Mouse (Mus musculus): ENCODE results near the gene Stn1. TPM values are rescaled to one million over a fixed set of nuclear protein-coding genes. Genes with fewer than 3 reads are reported as not detected.

The Stn1 gene
- polyA plus RNA-seq, 2 experiments = 6.4 to 8.1 TPM

DNA sequence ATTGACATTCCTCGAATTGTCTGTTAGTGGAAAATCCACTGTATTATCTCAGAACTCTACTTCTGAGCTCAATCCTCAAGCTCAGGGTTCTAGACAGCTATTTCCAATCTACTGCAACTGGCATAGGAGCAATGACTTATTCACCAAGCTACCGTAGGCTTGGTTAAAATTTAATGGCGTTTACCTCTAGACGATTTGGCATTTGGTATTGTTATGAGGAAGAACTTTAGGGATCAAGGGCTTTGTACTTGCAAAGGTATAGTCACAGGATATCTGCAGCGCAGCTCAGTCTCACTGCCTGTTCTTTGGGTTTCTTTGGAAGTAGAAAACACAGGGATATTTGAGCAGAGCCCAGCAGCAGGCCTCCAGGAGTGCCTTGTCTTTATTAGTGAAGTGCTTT, 21.8 kb upstream of the Stn1 start:
- 76% methylated on average over 5 of the region's 5 CpGs for WGBS (ENCODE audit: insufficient replicate concordance)
- Histone ChIP-seq H3K9ac (replicated peaks) (no peak overlapping the region), H3K27ac (no peak overlapping the region), H3K36me3 (replicated peaks; ENCODE audit: control insufficient read depth, insufficient read depth, low read depth) (no peaks in the 10 kb centered on the region), H3K4me1 (replicated peaks; ENCODE audit: control insufficient read depth in 2 of 2, insufficient read depth in 2 of 2, low read length in 1 of 2) (peaks cover 9 to 12% of the 10 kb centered on the region in 2 experiments), H3K4me3 (ENCODE audit: insufficient read depth in 1 of 2, low read depth in 2 of 2, low read length in 2 of 2) (no peak overlapping the region), H3K27me3 (ENCODE audit: control insufficient read depth, insufficient read depth, low read length) (no peaks in the 10 kb centered on the region), H3K4me2 (ENCODE audit: low read depth) (no peak overlapping the region), H3K9me3 (ENCODE audit: control insufficient read depth, low read length) (no peaks in the 10 kb centered on the region)
- ATAC-seq (ENCODE audit: insufficient read depth) (no peak), DNase-seq (ENCODE audit: low read depth in 3 of 3, low spot score in 3 of 3) (no peak)
- no peak for TF ChIP-seq CTCF (IDR thresholded peaks at IDR 0.05; ENCODE audit: low read depth)
- no peak for TF ChIP-seq EP300 (IDR thresholded peaks at IDR 0.05; ENCODE audit: low read depth)

DNA sequence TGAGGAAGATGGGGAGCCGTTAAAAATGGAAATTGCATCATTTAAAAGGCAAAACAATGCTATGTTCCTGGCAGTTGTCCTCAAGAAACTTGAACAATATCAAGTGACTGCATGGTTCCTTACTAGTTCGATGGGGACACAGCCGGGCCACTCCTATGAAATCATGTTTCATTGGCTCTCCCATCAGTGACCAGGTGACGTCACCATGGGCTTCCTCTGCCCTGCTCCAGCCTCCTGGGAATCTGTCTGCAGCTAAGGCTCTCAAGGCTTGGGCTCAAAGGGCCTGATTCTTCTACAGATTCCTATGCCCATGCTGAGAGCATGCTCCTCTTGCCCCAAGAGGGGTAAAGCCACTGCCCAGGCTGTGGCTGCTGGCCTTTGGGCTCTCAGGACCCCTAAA, 12.3 kb upstream of the Stn1 start:
- H3K27ac ChIP-seq = no peak overlapping the region
- H3K9ac ChIP-seq (replicated peaks) = no peak overlapping the region
- H3K4me3 ChIP-seq (ENCODE audit: insufficient read depth in 1 of 2, low read depth in 2 of 2, low read length in 2 of 2) = no peak overlapping the region
- H3K4me1 ChIP-seq (replicated peaks; ENCODE audit: control insufficient read depth in 2 of 2, insufficient read depth in 2 of 2, low read length in 1 of 2) = no peaks in the 10 kb centered on the region; a peak in 2 of 4 replicates
- H3K36me3 ChIP-seq (replicated peaks; ENCODE audit: control insufficient read depth, insufficient read depth, low read depth) = no peaks in the 10 kb centered on the region
- DNase-seq (ENCODE audit: low read depth in 3 of 3, low spot score in 3 of 3) (no peak), ATAC-seq (ENCODE audit: insufficient read depth) (no peak)
- TF ChIP-seq EP300 (IDR thresholded peaks at IDR 0.05; ENCODE audit: low read depth) (no peak), CTCF (IDR thresholded peaks at IDR 0.05; ENCODE audit: low read depth) (no peak)
- no peak overlapping the region for H3K4me2 ChIP-seq (ENCODE audit: low read depth)
- H3K27me3 ChIP-seq (ENCODE audit: control insufficient read depth, insufficient read depth, low read length) = no peaks in the 10 kb centered on the region
- no peaks in the 10 kb centered on the region for H3K9me3 ChIP-seq (ENCODE audit: control insufficient read depth, low read length)
- WGBS (ENCODE audit: insufficient replicate concordance) = 66% methylated on average over 4 of the region's 4 CpGs

DNA sequence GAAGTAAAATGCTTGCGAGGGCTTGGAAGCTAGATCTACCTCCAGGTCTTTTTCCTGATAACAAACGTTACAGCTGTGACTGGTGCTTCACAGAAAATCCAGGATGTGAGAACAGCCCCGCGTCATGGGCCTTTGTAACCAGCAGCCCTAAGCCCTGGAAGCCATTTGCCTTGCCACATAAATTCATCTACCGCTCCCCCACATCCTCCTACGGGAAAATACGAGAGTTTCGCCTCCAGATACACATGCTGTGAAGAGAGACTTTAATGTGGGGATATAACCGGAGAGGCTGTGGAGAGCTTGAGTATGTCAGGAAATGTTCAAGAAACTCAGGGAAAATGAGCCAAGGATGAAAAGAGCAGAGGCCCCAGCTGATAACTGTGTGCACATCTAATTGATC, 11.9 kb upstream of the Stn1 start:
- Histone ChIP-seq H3K4me2 (ENCODE audit: low read depth) (no peak overlapping the region), H3K9me3 (ENCODE audit: control insufficient read depth, low read length) (no peaks in the 10 kb centered on the region), H3K36me3 (replicated peaks; ENCODE audit: control insufficient read depth, insufficient read depth, low read depth) (no peaks in the 10 kb centered on the region), H3K27me3 (ENCODE audit: control insufficient read depth, insufficient read depth, low read length) (no peaks in the 10 kb centered on the region), H3K9ac (replicated peaks) (no peak overlapping the region), H3K27ac (no peak overlapping the region), H3K4me3 (ENCODE audit: insufficient read depth in 1 of 2, low read depth in 2 of 2, low read length in 2 of 2) (no peak overlapping the region), H3K4me1 (replicated peaks; ENCODE audit: control insufficient read depth in 2 of 2, insufficient read depth in 2 of 2, low read length in 1 of 2) (no peaks in the 10 kb centered on the region; a peak in 2 of 4 replicates)
- ATAC-seq (ENCODE audit: insufficient read depth) = no peak
- DNase-seq (ENCODE audit: low read depth in 3 of 3, low spot score in 3 of 3) = no peak
- 80% methylated on average over 9 of the region's 9 CpGs for WGBS (ENCODE audit: insufficient replicate concordance)
- TF ChIP-seq CTCF (IDR thresholded peaks at IDR 0.05; ENCODE audit: low read depth) = no peak
- no peak for TF ChIP-seq EP300 (IDR thresholded peaks at IDR 0.05; ENCODE audit: low read depth)

DNA sequence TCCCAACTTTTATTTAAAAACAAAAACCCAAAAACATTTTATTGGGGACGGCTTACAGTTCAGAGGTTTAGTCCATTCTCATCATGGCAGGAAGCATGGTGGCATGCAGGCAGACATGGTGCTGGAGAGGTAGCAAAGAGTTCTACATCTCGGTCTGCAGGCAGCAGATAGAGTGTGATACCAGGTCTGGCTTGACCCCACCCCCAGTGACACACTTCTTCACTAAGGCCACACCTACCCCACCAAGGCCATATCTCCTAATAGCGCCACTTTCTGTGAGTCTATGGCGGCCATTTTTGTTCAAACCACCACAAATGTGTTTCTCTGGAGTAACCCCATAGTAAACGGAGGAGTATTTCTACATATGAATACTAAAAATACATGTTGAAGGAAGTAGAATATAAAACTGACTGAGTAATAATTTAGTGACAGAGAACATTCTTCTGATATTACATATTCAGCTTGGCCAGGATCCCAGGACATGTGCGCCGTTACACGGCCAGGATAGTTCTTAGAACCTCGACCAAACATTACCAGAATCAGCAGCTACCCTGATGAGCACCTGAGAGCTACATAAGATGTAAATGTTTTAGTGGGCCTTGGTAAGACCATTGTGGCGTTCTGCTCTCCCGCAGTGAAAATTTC, 11.2 kb upstream of the Stn1 start:
- no peak for DNase-seq (ENCODE audit: low read depth in 3 of 3, low spot score in 3 of 3)
- ATAC-seq (ENCODE audit: insufficient read depth) = no peak

DNA sequence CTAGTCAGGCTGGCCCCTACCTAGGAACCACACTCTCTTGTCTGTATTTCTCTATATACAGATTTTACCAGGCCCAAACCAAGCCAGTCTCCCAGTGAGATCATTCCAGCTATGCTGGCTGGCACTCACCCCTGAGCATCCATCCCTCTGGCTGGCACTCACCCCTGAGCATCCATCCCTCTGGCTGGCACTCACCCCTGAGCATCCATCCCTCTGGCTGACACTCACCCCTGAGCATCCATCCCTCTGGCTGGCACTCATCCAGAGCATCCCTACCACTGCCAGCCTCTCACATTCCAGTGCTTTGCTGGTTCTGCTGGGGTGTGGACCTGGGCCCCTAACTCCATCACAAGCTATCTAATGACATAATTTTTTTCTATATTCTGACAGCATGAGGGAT, 8.2 kb upstream of the Stn1 start:
- Histone ChIP-seq H3K4me3 (ENCODE audit: insufficient read depth in 1 of 2, low read depth in 2 of 2, low read length in 2 of 2) (no peak overlapping the region), H3K4me1 (replicated peaks; ENCODE audit: control insufficient read depth in 2 of 2, insufficient read depth in 2 of 2, low read length in 1 of 2) (no peaks in the 10 kb centered on the region; a peak in 2 of 4 replicates), H3K4me2 (ENCODE audit: low read depth) (no peak overlapping the region), H3K27me3 (ENCODE audit: control insufficient read depth, insufficient read depth, low read length) (no peaks in the 10 kb centered on the region), H3K36me3 (replicated peaks; ENCODE audit: control insufficient read depth, insufficient read depth, low read depth) (no peaks in the 10 kb centered on the region), H3K27ac (no peak overlapping the region), H3K9ac (replicated peaks) (no peak overlapping the region), H3K9me3 (ENCODE audit: control insufficient read depth, low read length) (no peaks in the 10 kb centered on the region)
- TF ChIP-seq CTCF (IDR thresholded peaks at IDR 0.05; ENCODE audit: low read depth) (no peak), EP300 (IDR thresholded peaks at IDR 0.05; ENCODE audit: low read depth) (no peak)
- no peak for DNase-seq (ENCODE audit: low read depth in 3 of 3, low spot score in 3 of 3)
- no peak for ATAC-seq (ENCODE audit: insufficient read depth)

More for the DNA sequence above, 11.2 kb upstream of the Stn1 start:
- Histone ChIP-seq H3K27ac (no peak overlapping the region), H3K4me3 (ENCODE audit: insufficient read depth in 1 of 2, low read depth in 2 of 2, low read length in 2 of 2) (no peak overlapping the region), H3K9ac (replicated peaks) (no peak overlapping the region), H3K4me2 (ENCODE audit: low read depth) (no peak overlapping the region), H3K9me3 (ENCODE audit: control insufficient read depth, low read length) (no peaks in the 10 kb centered on the region), H3K4me1 (replicated peaks; ENCODE audit: control insufficient read depth in 2 of 2, insufficient read depth in 2 of 2, low read length in 1 of 2) (no peaks in the 10 kb centered on the region; a peak in 2 of 4 replicates), H3K36me3 (replicated peaks; ENCODE audit: control insufficient read depth, insufficient read depth, low read depth) (no peaks in the 10 kb centered on the region), H3K27me3 (ENCODE audit: control insufficient read depth, insufficient read depth, low read length) (no peaks in the 10 kb centered on the region)
- TF ChIP-seq EP300 (IDR thresholded peaks at IDR 0.05; ENCODE audit: low read depth) = no peak
- no peak for TF ChIP-seq CTCF (IDR thresholded peaks at IDR 0.05; ENCODE audit: low read depth)
- 73% methylated on average over 11 of the region's 11 CpGs for WGBS (ENCODE audit: insufficient replicate concordance)

All from liver, embryonic 14.5 days (tissue).